Mouse (Mus musculus): ENCODE results near the gene Kank2. TPM values are rescaled to one million over a fixed set of nuclear protein-coding genes. Genes with fewer than 3 reads are reported as not detected.
A peak's percentile ranks its signal among the peaks of the same experiment; 100 is the strongest.

Gene Kank2
- polyA plus RNA-seq, 1 experiment from 2014 or later, result 4.3 TPM

- Histone ChIP-seq H3K4me3 (replicated peaks) (no peak overlapping the region), H3K9ac (replicated peaks) (no peak overlapping the region), H3K9me3 (no peaks in the 10 kb centered on the region), H3K4me1 (replicated peaks) (no peaks in the 10 kb centered on the region), H3K27me3 (no peaks in the 10 kb centered on the region), H3K4me2 (replicated peaks) (no peak overlapping the region), H3K36me3 (peaks cover 97% of the 10 kb centered on the region), H3K27ac (no peak overlapping the region)
- no peak for ATAC-seq
- WGBS, result 95% methylated on average over 10 of the region's 10 CpGs
These were observed 61.4 kb downstream of the Kank2 start for GRCm38 (mm10) chr9:21737188-21737587.

- H3K9ac ChIP-seq (replicated peaks), result no peak overlapping the region
- no peak overlapping the region for H3K27ac ChIP-seq
- H3K4me1 ChIP-seq (replicated peaks), result no peaks in the 10 kb centered on the region
- H3K36me3 ChIP-seq, result peaks cover 97% of the 10 kb centered on the region
- H3K27me3 ChIP-seq, result no peaks in the 10 kb centered on the region
- no peak overlapping the region for H3K4me3 ChIP-seq (replicated peaks)
- no peak for ATAC-seq
- H3K9me3 ChIP-seq, result no peaks in the 10 kb centered on the region
- WGBS, result 89% methylated on average over 3 of the region's 3 CpGs
- H3K4me2 ChIP-seq (replicated peaks), result no peak overlapping the region
These were observed 62.0 kb downstream of the Kank2 start for GRCm38 (mm10) chr9:21736580-21736979.

GRCm38 (mm10) chr9:21735126-21735525, 63.4 kb downstream of the Kank2 start:
- peaks cover 93% of the 10 kb centered on the region for H3K36me3 ChIP-seq
- H3K9me3 ChIP-seq, result no peaks in the 10 kb centered on the region
- no peaks in the 10 kb centered on the region for H3K4me1 ChIP-seq (replicated peaks)
- no peaks in the 10 kb centered on the region for H3K27me3 ChIP-seq
- H3K9ac ChIP-seq (replicated peaks), result no peak overlapping the region
- H3K4me2 ChIP-seq (replicated peaks), result no peak overlapping the region
- 90% methylated on average over 14 of the region's 14 CpGs for WGBS
- ATAC-seq, result no peak
- no peak overlapping the region for H3K4me3 ChIP-seq (replicated peaks)
- no peak overlapping the region for H3K27ac ChIP-seq

DNA sequence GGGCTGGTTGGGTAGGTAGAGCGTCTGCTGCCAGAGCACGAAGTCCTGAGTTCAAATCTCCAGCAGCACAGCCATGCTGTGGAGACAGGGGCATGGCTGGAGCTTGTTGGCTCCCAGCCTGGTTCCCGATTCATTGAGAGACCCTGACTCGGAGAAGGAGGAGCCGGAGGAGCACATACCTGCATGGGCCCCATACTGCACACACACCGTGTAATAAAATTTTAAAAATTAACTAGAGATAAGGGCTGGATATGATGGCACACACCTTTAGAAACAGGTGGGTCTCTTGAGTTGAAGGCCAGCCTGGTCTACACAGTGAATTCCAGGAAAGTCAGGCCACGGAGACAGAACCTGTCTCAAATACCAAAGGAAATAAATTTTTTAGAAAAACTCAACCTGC, 64.6 kb downstream of the Kank2 start:
- no peak overlapping the region for H3K27ac ChIP-seq
- no peaks in the 10 kb centered on the region for H3K27me3 ChIP-seq
- H3K4me2 ChIP-seq (replicated peaks), result no peak overlapping the region
- 0 out of 2 replicates have a peak, but pooled peaks cover 4% of the 10 kb centered on the region for H3K4me1 ChIP-seq (replicated peaks)
- ATAC-seq, result no peak
- no peak overlapping the region for H3K4me3 ChIP-seq (replicated peaks)
- H3K36me3 ChIP-seq, result peaks cover 85% of the 10 kb centered on the region
- H3K9me3 ChIP-seq, result no peaks in the 10 kb centered on the region
- no peak overlapping the region for H3K9ac ChIP-seq (replicated peaks)
- 97% methylated on average over 7 of the region's 7 CpGs for WGBS

- H3K9me3 ChIP-seq, result no peaks in the 10 kb centered on the region
- H3K27ac ChIP-seq, result no peak overlapping the region
- H3K9ac ChIP-seq (replicated peaks), result no peak overlapping the region
- no peak overlapping the region for H3K4me3 ChIP-seq (replicated peaks)
- no peaks in the 10 kb centered on the region for H3K27me3 ChIP-seq
- 82% methylated on average over 17 of the region's 17 CpGs for WGBS
- ATAC-seq, result no peak
- H3K4me1 ChIP-seq (replicated peaks), result 0 out of 2 replicates have a peak, but pooled peaks cover 4% of the 10 kb centered on the region
- no peak overlapping the region for H3K4me2 ChIP-seq (replicated peaks)
- peaks cover 82% of the 10 kb centered on the region for H3K36me3 ChIP-seq
These were observed 65.1 kb downstream of the Kank2 start for GRCm38 (mm10) chr9:21733446-21733845.

DNA sequence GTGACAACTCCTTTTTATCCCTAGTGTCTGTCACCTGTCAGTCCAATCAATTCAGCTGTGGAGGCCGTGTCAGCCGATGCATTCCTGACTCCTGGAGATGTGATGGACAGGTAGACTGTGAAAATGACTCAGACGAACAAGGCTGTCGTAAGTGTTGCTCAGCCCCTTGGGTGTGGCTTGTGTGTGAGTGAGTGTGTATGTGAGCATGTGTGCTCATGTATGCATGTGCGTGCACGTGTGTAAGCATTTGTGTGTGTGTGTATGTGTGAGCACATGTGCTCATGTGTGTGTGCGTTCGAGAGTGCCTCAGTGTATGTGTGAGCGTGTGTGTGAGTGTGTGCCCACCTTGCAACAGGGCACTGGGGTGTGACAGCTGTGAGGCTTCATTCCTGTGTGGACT, 66.3 kb downstream of the Kank2 start:
- H3K9ac ChIP-seq (replicated peaks), result no peak overlapping the region
- H3K27me3 ChIP-seq, result no peaks in the 10 kb centered on the region
- ATAC-seq, result no peak
- no peak overlapping the region for H3K4me2 ChIP-seq (replicated peaks)
- H3K4me1 ChIP-seq (replicated peaks), result 0 out of 2 replicates have a peak, but pooled peaks cover 4% of the 10 kb centered on the region
- peaks cover 77% of the 10 kb centered on the region for H3K36me3 ChIP-seq
- WGBS, result 95% methylated on average over 9 of the region's 9 CpGs
- no peak overlapping the region for H3K4me3 ChIP-seq (replicated peaks)
- H3K27ac ChIP-seq, result no peak overlapping the region
- H3K9me3 ChIP-seq, result no peaks in the 10 kb centered on the region

DNA sequence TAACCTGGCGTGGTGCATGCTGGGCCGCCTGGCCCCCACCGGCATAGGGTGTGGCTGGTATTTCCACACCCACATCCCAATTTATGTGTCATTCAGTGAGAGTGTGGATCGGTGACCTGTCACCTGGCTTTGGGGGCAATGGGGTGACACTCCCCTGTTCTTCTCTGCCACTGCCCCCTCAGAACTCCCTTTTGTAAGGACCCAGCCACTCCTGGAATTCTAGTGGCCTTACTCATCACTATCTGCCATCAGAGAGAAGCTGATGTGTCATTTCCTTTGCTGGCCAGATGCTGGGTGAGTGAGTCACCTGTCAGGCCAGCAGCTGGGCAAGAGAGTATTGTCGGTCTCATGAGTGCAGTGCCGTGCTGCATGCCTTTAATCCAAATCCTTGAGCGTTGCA, 69.3 kb downstream of the Kank2 start:
- Histone ChIP-seq H3K4me3 (replicated peaks) (no peak overlapping the region), H3K36me3 (peaks cover 55% of the 10 kb centered on the region), H3K9ac (replicated peaks) (no peak overlapping the region), H3K27ac (no peak overlapping the region), H3K4me2 (replicated peaks) (no peak overlapping the region), H3K27me3 (no peaks in the 10 kb centered on the region), H3K4me1 (replicated peaks) (peaks cover 29% of the 10 kb centered on the region), H3K9me3 (no peaks in the 10 kb centered on the region)
- no peak for ATAC-seq
- WGBS, result 86% methylated on average over 7 of the region's 7 CpGs

GRCm38 (mm10) chr9:21728261-21728832, 70.2 kb downstream of the Kank2 start:
- Histone ChIP-seq H3K4me1 (replicated peaks) (peaks cover 29% of the 10 kb centered on the region), H3K4me2 (replicated peaks) (no peak overlapping the region), H3K27me3 (no peaks in the 10 kb centered on the region), H3K36me3 (peaks cover 46% of the 10 kb centered on the region), H3K27ac (no peak overlapping the region), H3K9ac (replicated peaks) (no peak overlapping the region), H3K4me3 (replicated peaks) (no peak overlapping the region), H3K9me3 (no peaks in the 10 kb centered on the region)
- WGBS, result 90% methylated on average over 10 of the region's 10 CpGs
- no peak for ATAC-seq

DNA sequence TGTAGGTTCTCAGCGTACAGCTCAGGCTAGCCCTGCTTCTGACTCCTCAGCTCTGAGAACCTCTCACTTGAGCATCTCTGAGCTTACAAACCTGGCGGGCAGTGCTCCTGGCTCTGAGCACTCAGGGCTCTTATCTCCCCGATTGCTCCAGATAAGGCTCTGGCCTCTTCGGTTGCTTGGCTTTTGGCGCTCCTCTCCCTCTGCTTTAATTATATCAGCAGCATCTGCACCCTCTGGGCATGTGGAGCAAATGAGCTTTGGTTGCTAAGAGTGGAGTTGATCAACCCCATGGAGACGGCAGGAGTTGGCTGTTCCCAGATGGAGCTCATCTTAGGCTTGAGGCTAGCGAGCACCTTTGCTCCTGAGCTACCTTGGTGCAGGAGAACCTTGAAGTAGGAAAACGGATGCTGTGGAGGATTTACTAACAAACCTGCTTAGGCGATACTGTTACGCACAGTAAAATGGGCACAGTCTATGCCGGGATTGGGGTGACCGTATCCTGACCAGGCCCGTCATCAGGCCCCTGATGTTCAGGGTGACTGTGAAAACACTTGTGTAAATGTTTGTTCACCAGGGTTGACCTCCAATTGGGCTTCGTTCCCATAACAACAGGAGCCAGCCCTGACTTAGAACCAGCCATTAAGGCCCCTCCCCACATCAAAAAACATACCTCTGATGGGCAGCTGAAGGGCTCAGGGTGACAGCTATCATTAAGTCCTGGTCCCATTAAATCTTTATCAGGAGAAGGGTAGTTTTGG, 72.1 kb downstream of the Kank2 start:
- H3K36me3 ChIP-seq, result peaks cover 27% of the 10 kb centered on the region
- no peak for ATAC-seq
- H3K4me3 ChIP-seq (replicated peaks), result peak overlapping the region; percentile 7; the same call in 1 of the 2 replicates
- H3K4me2 ChIP-seq (replicated peaks), result peak overlapping the region; percentile 83
- no peaks in the 10 kb centered on the region for H3K9me3 ChIP-seq
- H3K4me1 ChIP-seq (replicated peaks), result peaks cover 36% of the 10 kb centered on the region
- H3K9ac ChIP-seq (replicated peaks), result peak overlapping the region; percentile 40; the same call in 1 of the 2 replicates
- H3K27me3 ChIP-seq, result no peaks in the 10 kb centered on the region
- peak overlapping the region; percentile 19; the same call in 1 of the 2 replicates for H3K27ac ChIP-seq
- 75% methylated on average over 14 of the region's 14 CpGs for WGBS

GRCm38 (mm10) chr9:21725224-21726121, 73.1 kb downstream of the Kank2 start:
- Histone ChIP-seq H3K36me3 (peaks cover 21% of the 10 kb centered on the region; the same call in 1 of the 2 replicates), H3K27me3 (no peaks in the 10 kb centered on the region), H3K4me3 (replicated peaks) (peak overlapping the region; percentile 59), H3K4me2 (replicated peaks) (peak overlapping the region; percentile 83), H3K9me3 (no peaks in the 10 kb centered on the region), H3K27ac (peak overlapping the region; percentile 19; the same call in 1 of the 2 replicates), H3K4me1 (replicated peaks) (peaks cover 36% of the 10 kb centered on the region), H3K9ac (replicated peaks) (peak overlapping the region; percentile 40; the same call in 1 of the 2 replicates)
- WGBS, result 91% methylated on average over 23 of the region's 23 CpGs
- ATAC-seq, result no peak

DNA sequence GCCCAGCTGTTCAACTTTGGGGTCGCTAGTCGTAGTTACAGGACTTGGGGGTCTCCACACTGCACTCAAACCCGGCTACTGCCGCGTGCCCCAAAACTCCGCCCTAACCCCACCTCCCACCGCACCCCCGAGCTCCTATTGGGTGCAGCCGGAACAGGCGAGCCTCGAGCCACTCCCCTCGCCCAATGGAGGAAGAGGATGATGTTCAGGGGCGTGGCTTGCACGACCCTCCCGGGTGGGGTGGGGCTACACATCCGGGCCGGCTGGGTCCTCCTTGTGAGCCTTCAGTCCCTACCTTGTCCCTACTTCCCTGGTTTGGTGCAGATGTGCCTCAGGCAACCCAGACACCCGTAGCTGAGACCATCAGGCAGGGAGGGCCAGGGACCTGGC, 74.4 kb downstream of the Kank2 start:
- under 1% methylated on average over 18 of the region's 18 CpGs for WGBS
- Histone ChIP-seq H3K4me2 (replicated peaks) (peak overlapping the region; percentile 83), H3K4me3 (replicated peaks) (peak overlapping the region; percentile 59), H3K27ac (peak overlapping the region; percentile 87), H3K9me3 (no peaks in the 10 kb centered on the region), H3K27me3 (no peaks in the 10 kb centered on the region), H3K36me3 (peaks cover 18% of the 10 kb centered on the region; the same call in 1 of the 2 replicates), H3K9ac (replicated peaks) (peak overlapping the region; percentile 67), H3K4me1 (replicated peaks) (peaks cover 32% of the 10 kb centered on the region)
- peak; percentile 95 for ATAC-seq

Measured in midbrain, embryonic 13.5 days (tissue).